Mouse (Mus musculus): Measurements from ENCODE around the gene Magi1.

The Magi1 gene

GRCm38 (mm10) chr6:93826875-93827274, 456.8 kb downstream of the Magi1 start:
- no peak for DNase-seq (ENCODE audit: low read depth, low spot score)

- DNase-seq (ENCODE audit: low read depth, low spot score) = no peak
These were observed 461.4 kb downstream of the Magi1 start for GRCm38 (mm10) chr6:93822221-93822897.

- no peak for DNase-seq (ENCODE audit: low read depth, low spot score)
These were observed 462.2 kb downstream of the Magi1 start for GRCm38 (mm10) chr6:93821512-93821911.

- no peak for DNase-seq (ENCODE audit: low read depth, low spot score)
These were observed 463.8 kb downstream of the Magi1 start for GRCm38 (mm10) chr6:93819888-93820287.

GRCm38 (mm10) chr6:93819282-93819681, 464.4 kb downstream of the Magi1 start:
- no peak for DNase-seq (ENCODE audit: low read depth, low spot score)

- DNase-seq (ENCODE audit: low read depth, low spot score) = no peak
These were observed 465.2 kb downstream of the Magi1 start for GRCm38 (mm10) chr6:93818494-93818893.

GRCm38 (mm10) chr6:93805407-93805936, 478.2 kb downstream of the Magi1 start:
- DNase-seq (ENCODE audit: low read depth, low spot score) = no peak

- no peak for DNase-seq (ENCODE audit: low read depth, low spot score)
These were observed 481.3 kb downstream of the Magi1 start for GRCm38 (mm10) chr6:93802390-93802789.

- no peak for DNase-seq (ENCODE audit: low read depth, low spot score)
These were observed 483.3 kb downstream of the Magi1 start for GRCm38 (mm10) chr6:93800465-93800864.

GRCm38 (mm10) chr6:93792309-93793215, 491.2 kb downstream of the Magi1 start:
- no peak for DNase-seq (ENCODE audit: low read depth, low spot score)

GRCm38 (mm10) chr6:93789721-93790120, 494.0 kb downstream of the Magi1 start:
- no peak for DNase-seq (ENCODE audit: low read depth, low spot score)

- no peak for DNase-seq (ENCODE audit: low read depth, low spot score)
These were observed 496.7 kb downstream of the Magi1 start for GRCm38 (mm10) chr6:93787042-93787441.

GRCm38 (mm10) chr6:93786220-93786619, 497.5 kb downstream of the Magi1 start:
- no peak for DNase-seq (ENCODE audit: low read depth, low spot score)

- no peak for DNase-seq (ENCODE audit: low read depth, low spot score)
These were observed 512.6 kb downstream of the Magi1 start for GRCm38 (mm10) chr6:93771081-93771480.

- no peak for DNase-seq (ENCODE audit: low read depth, low spot score)
These were observed 513.3 kb downstream of the Magi1 start for GRCm38 (mm10) chr6:93770283-93771025.

GRCm38 (mm10) chr6:93758114-93758513, 525.6 kb downstream of the Magi1 start:
- DNase-seq (ENCODE audit: low read depth, low spot score) = no peak

- peak; percentile 60 for DNase-seq (ENCODE audit: low read depth, low spot score)
These were observed 526.2 kb downstream of the Magi1 start for GRCm38 (mm10) chr6:93757353-93758087.

GRCm38 (mm10) chr6:93743145-93743544, 540.6 kb downstream of the Magi1 start:
- no peak for DNase-seq (ENCODE audit: low read depth, low spot score)

GRCm38 (mm10) chr6:93739786-93740185, 543.9 kb downstream of the Magi1 start:
- no peak for DNase-seq (ENCODE audit: low read depth, low spot score)

- DNase-seq (ENCODE audit: low read depth, low spot score) = no peak
These were observed 546.6 kb downstream of the Magi1 start for GRCm38 (mm10) chr6:93737083-93737482.

GRCm38 (mm10) chr6:93736071-93736470, 547.6 kb downstream of the Magi1 start:
- DNase-seq (ENCODE audit: low read depth, low spot score) = peak; percentile 42

All from skeletal muscle tissue, adult 2 months (tissue).